Mouse (Mus musculus): ENCODE results near the gene Supt16. TPM values are rescaled to one million over a fixed set of nuclear protein-coding genes. Genes with fewer than 3 reads are reported as not detected.

The Supt16 gene
- 86.9 and 95.5 TPM in 2 replicates for polyA plus RNA-seq (2016; fragmentation: Nextera tagmentation; extraction: Ambion mirVana)

DNA sequence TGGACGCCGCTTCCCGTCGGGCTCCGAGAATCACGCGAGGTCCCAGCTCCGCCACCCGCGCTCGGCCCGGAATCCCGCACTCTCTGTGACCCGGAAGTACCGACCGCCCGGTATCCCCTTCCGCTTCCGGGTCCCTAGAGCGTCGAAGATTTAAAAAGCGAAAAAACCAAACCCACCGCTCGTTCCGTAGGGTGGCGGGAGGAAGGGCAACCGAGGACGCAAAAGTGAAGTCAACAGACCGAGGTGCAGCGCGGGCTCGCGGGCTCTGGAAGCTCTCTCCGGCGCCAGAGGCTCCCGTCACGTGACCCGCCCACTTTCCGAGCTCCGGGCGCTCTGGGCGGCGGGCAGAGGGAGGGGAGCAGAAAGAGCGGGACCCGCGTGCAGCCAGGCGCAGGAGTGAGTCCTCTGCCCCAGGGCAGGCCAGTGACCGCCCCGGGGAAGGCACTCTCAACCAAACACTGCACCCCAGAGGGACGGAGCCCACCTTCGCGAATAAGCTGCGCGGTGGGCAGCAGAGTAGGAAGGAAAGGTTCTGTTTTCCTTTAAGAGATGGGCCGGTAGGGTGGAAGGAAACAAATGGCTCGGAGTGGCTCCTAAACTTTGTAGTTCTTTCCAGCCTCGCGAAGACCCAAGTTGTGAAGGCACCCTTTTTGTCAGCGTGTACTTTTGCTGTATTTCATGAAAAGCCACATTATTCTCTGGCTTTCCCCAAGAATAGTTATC lies at the start of gene Supt16:
TSS of gene Supt16 (minus strand) at position 261 of the 723 bp plus-strand sequence.
- peaks cover 24% of the 10 kb centered on the region for H3K4me1 ChIP-seq
- peaks cover 41% of the 10 kb centered on the region for H3K36me3 ChIP-seq (replicated peaks)
- H3K27ac ChIP-seq: peak within 1 kb of the TSS; percentile 99
- H3K4me3 ChIP-seq (replicated peaks): peak within 1 kb of the TSS; percentile 100
- peak within 1 kb of the TSS; percentile 74 for H3K4me2 ChIP-seq
- WGBS: under 1% methylated on average over 59 of the region's 59 CpGs
- peak within 1 kb of the TSS; percentile 98 for H3K9ac ChIP-seq
- no peaks in the 10 kb centered on the region for H3K9me3 ChIP-seq
- ATAC-seq (ENCODE audit: low FRiP score): peak; percentile 96
- H3K27me3 ChIP-seq: no peaks in the 10 kb centered on the region

- no peak for ATAC-seq (ENCODE audit: low FRiP score)
- Histone ChIP-seq H3K4me3 (replicated peaks) (no peak overlapping the region), H3K9ac (no peak overlapping the region), H3K4me2 (no peak overlapping the region), H3K9me3 (no peaks in the 10 kb centered on the region), H3K36me3 (replicated peaks) (no peaks in the 10 kb centered on the region), H3K4me1 (peaks cover 15% of the 10 kb centered on the region), H3K27ac (no peak overlapping the region), H3K27me3 (no peaks in the 10 kb centered on the region)
- 89% methylated on average over 4 of the region's 4 CpGs for WGBS
Observed at GRCm38 (mm10) chr14:52246129-52246528, 48.9 kb upstream of the Supt16 start.

DNA sequence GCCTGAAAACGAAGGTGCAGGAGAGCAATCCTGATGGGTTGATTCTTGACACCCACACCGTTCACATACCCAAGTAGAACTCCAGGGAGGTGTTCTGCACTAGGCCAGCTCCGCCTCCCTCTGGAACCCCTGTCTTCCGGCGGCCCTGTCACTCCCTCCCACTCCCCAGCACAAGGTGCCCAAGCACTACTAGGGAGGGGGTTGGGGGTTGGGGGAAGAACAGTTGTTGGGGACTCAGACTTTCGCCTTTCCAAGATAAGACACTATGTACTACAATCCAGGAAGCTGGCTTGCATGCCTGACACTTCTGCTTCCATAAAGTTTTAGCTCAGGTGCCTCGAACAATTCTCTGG lies 47.5 kb upstream of the Supt16 start:
- peak overlapping the region; percentile 15; the same call in 1 of the 2 replicates for H3K27ac ChIP-seq

DNA sequence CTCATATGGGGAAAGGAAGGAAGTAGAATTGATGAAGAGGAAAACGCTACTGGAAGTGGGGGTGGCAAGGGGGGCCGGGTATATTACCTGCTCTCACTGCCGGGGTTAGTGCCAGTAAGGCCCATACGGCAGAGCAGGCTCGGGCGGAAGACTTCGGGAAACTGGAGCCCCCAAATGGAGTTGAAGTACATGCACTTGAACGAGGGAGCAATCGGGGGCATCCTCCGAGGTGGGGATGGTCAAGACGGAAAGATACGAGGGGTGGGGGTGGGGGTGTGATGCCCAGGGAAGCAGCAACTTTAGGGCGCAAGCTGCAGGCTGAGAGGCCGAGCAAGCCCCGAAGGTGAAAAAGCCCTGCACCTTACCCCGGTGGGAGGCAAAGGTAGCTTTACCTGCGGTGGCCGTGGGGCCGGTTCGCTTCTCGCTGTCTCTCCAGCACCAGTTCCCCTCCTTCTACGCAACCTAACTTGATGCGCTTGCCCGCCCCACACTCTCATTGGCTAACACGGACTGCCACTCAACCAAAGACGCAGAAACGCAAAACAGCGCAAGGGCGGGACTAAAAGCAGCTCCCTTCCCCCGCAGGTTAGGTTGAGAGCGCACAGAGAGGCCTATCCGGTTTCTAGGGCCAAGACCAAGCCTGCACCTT lies 46.9 kb upstream of the Supt16 start:
- Histone ChIP-seq H3K4me3 (replicated peaks) (peak overlapping the region; percentile 80), H3K36me3 (replicated peaks) (peaks cover 5% of the 10 kb centered on the region; the same call in 1 of the 2 replicates), H3K9ac (peak overlapping the region; percentile 87), H3K27me3 (no peaks in the 10 kb centered on the region), H3K9me3 (no peaks in the 10 kb centered on the region), H3K4me2 (peak overlapping the region; percentile 91), H3K4me1 (peaks cover 15% of the 10 kb centered on the region), H3K27ac (peak overlapping the region; percentile 50; the same call in 1 of the 2 replicates)
- under 1% methylated on average over 32 of the region's 32 CpGs for WGBS
- ATAC-seq (ENCODE audit: low FRiP score): peak; percentile 100

More for the DNA sequence above, 47.5 kb upstream of the Supt16 start:
- Histone ChIP-seq H3K4me2 (peak overlapping the region; percentile 91), H3K4me3 (replicated peaks) (peak overlapping the region; percentile 80), H3K9me3 (no peaks in the 10 kb centered on the region), H3K4me1 (peaks cover 15% of the 10 kb centered on the region), H3K36me3 (replicated peaks) (peaks cover 5% of the 10 kb centered on the region; the same call in 1 of the 2 replicates), H3K27me3 (no peaks in the 10 kb centered on the region), H3K9ac (peak overlapping the region; percentile 87)
- no peak; the same call in none of the 2 replicates for ATAC-seq (ENCODE audit: low FRiP score)
- WGBS: 10% methylated on average over 7 of the region's 7 CpGs

DNA sequence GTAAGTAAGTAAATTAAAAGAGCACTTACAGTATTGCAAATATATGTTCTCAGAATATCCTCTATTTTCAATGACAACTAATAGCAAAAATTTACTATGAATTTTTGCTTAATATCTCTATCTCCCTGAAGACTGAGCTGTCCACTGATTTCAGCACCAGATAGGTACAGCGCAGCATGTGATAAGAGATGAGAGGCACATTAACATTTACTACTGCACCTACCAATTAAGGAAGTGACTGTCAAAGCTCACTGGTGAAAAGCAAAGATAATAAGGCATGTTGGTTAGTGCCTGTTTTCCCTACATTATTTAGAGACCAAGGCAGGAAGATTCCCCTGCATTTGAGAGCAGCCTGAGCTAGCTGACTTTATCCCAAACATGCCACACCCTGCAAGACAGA lies 39.0 kb upstream of the Supt16 start:
- 93% methylated on average over 1 of the region's 1 CpGs for WGBS
- H3K27ac ChIP-seq: no peak overlapping the region
- no peak for ATAC-seq (ENCODE audit: low FRiP score)

DNA sequence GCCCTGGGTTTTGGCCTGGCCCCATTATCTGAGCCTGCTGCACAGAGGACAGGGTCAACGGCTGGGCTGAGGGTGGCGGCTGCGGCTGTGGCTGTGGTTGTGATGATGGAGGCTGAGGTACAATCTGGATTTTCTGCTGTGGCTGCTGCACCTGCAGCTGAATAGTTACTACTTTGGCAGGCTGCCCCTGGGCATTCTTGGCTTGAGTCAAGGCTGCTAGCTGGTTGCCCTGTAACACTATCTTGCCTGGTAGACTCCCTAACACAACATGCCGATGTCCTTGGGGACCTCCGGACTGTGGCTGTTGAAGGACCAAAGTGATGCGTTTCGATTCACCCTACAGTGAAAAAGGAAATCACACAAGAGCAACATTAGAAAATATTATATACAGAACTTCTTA lies 37.9 kb upstream of the Supt16 start:
- Histone ChIP-seq H3K9ac (no peak overlapping the region), H3K4me3 (replicated peaks) (no peak overlapping the region), H3K36me3 (replicated peaks) (peaks cover 73% of the 10 kb centered on the region), H3K4me2 (no peak overlapping the region), H3K9me3 (no peaks in the 10 kb centered on the region), H3K27ac (no peak overlapping the region), H3K27me3 (no peaks in the 10 kb centered on the region), H3K4me1 (no peaks in the 10 kb centered on the region)
- no peak for ATAC-seq (ENCODE audit: low FRiP score)
- 97% methylated on average over 7 of the region's 7 CpGs for WGBS

More for the DNA sequence above, 39.0 kb upstream of the Supt16 start:
- no peak overlapping the region for H3K4me3 ChIP-seq (replicated peaks)
- H3K27me3 ChIP-seq: no peaks in the 10 kb centered on the region
- H3K4me2 ChIP-seq: no peak overlapping the region
- no peaks in the 10 kb centered on the region for H3K4me1 ChIP-seq
- H3K9ac ChIP-seq: no peak overlapping the region
- H3K9me3 ChIP-seq: no peaks in the 10 kb centered on the region
- H3K36me3 ChIP-seq (replicated peaks): peaks cover 67% of the 10 kb centered on the region

DNA sequence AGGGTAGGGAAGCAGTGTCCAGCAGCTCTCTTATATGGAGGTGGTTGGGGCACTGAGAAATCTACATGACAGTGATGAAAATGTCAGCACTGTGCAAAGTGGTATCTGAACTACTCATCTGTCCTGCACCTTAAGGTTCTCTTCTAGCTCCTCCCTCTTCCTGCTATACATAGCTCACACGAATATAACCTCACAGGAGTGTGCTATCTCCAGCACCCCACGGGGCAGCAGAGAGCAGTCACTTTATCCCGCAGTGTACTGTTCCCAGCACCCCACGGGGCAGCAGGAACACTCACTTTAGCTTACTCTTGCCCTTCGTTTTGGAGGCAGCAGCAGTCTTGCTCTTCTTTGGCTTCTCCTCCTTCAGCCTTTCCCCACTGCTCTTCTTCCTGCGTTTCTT lies 35.0 kb upstream of the Supt16 start:
- no peaks in the 10 kb centered on the region for H3K4me1 ChIP-seq
- H3K27ac ChIP-seq: no peak overlapping the region
- H3K4me2 ChIP-seq: no peak overlapping the region
- no peak for ATAC-seq (ENCODE audit: low FRiP score)
- H3K4me3 ChIP-seq (replicated peaks): no peak overlapping the region
- no peaks in the 10 kb centered on the region for H3K9me3 ChIP-seq
- no peaks in the 10 kb centered on the region for H3K27me3 ChIP-seq
- WGBS: 88% methylated on average over 6 of the region's 6 CpGs
- no peak overlapping the region for H3K9ac ChIP-seq
- H3K36me3 ChIP-seq (replicated peaks): peaks cover 97% of the 10 kb centered on the region

DNA sequence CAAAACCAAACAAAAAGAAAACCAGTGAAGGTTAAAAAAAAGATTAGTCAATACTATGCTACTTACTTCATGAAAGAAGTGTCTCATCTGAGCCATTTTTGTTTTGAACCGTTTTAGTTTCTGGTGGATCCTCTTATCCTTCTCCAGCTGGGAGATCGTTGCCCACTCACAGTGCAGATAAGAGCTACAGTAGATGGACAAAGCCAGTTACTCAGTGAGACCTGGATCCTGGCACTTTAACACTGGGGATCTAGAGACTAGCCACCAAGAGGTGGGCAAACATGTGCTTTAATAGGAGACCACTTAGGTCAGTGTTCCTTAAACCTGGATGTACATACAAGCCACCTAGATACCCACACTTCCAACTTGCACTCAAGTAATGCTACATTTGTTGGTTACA lies 28.8 kb upstream of the Supt16 start:
- WGBS: 95% methylated on average over 2 of the region's 2 CpGs
- Histone ChIP-seq H3K4me1 (no peaks in the 10 kb centered on the region), H3K4me2 (no peak overlapping the region), H3K4me3 (replicated peaks) (no peak overlapping the region), H3K27me3 (no peaks in the 10 kb centered on the region), H3K9me3 (no peaks in the 10 kb centered on the region), H3K27ac (no peak overlapping the region), H3K9ac (no peak overlapping the region), H3K36me3 (replicated peaks) (peaks cover 95% of the 10 kb centered on the region)
- ATAC-seq (ENCODE audit: low FRiP score): no peak

- Histone ChIP-seq H3K27ac (no peak overlapping the region), H3K27me3 (no peaks in the 10 kb centered on the region), H3K36me3 (replicated peaks) (peaks cover 89% of the 10 kb centered on the region), H3K4me2 (no peak overlapping the region), H3K9me3 (no peaks in the 10 kb centered on the region), H3K4me1 (no peaks in the 10 kb centered on the region), H3K4me3 (replicated peaks) (no peak overlapping the region), H3K9ac (no peak overlapping the region)
- no peak for ATAC-seq (ENCODE audit: low FRiP score)
- WGBS: 86% methylated on average over 5 of the region's 5 CpGs
Observed at GRCm38 (mm10) chr14:52217261-52217660, 20.0 kb upstream of the Supt16 start.

- H3K4me3 ChIP-seq (replicated peaks): no peak overlapping the region
- no peak for ATAC-seq (ENCODE audit: low FRiP score)
- H3K9ac ChIP-seq: no peak overlapping the region
- H3K36me3 ChIP-seq (replicated peaks): peaks cover 48% of the 10 kb centered on the region
- no peaks in the 10 kb centered on the region for H3K9me3 ChIP-seq
- WGBS: 93% methylated on average over 4 of the region's 4 CpGs
- no peak overlapping the region for H3K27ac ChIP-seq
- no peak overlapping the region for H3K4me2 ChIP-seq
- H3K4me1 ChIP-seq: peaks cover 24% of the 10 kb centered on the region
- H3K27me3 ChIP-seq: no peaks in the 10 kb centered on the region
Observed at GRCm38 (mm10) chr14:52199412-52199811, 2.2 kb upstream of the Supt16 start.

- H3K27ac ChIP-seq: no peak overlapping the region
- peaks cover 42% of the 10 kb centered on the region for H3K36me3 ChIP-seq (replicated peaks)
- H3K4me1 ChIP-seq: peaks cover 24% of the 10 kb centered on the region
- H3K4me3 ChIP-seq (replicated peaks): peak overlapping the region; percentile 100
- no peaks in the 10 kb centered on the region for H3K27me3 ChIP-seq
- H3K9ac ChIP-seq: peak overlapping the region; percentile 98; the same call in 1 of the 2 replicates
- WGBS: 38% methylated on average over 3 of the region's 3 CpGs
- peak overlapping the region; percentile 74 for H3K4me2 ChIP-seq
- no peak for ATAC-seq (ENCODE audit: low FRiP score)
- no peaks in the 10 kb centered on the region for H3K9me3 ChIP-seq
Observed at GRCm38 (mm10) chr14:52198141-52198540, 925 bp upstream of the Supt16 start.

- WGBS: 1% methylated on average over 57 of the region's 59 CpGs
- Histone ChIP-seq H3K4me2 (peak overlapping the region; percentile 74), H3K9ac (peak overlapping the region; percentile 98), H3K4me3 (replicated peaks) (peak overlapping the region; percentile 100), H3K27me3 (no peaks in the 10 kb centered on the region), H3K27ac (peak overlapping the region; percentile 99), H3K36me3 (replicated peaks) (peaks cover 39% of the 10 kb centered on the region), H3K4me1 (peaks cover 24% of the 10 kb centered on the region), H3K9me3 (no peaks in the 10 kb centered on the region)
- ATAC-seq (ENCODE audit: low FRiP score): no peak; the same call in 1 of the 2 replicates
Observed at GRCm38 (mm10) chr14:52196230-52197155, 723 bp downstream of the Supt16 start.
